Mouse (Mus musculus) heart, adult 2 months (tissue): ENCODE measurements at regions not wholly inside any gene's neighbourhood (a gene's known extent, or its start where the extent isn't known, plus 50 kb on each side); places are given as distances from the start of the nearest gene placed in this dataset.

Source experiments
- CTCF ChIP-seq: fragments of 200-600 bp; IDR thresholded peaks from 2 replicates; pipeline ENCODE4 v1.8.1; 2022; ENCODE audit warnings: antibody characterized with exemption, mild to moderate bottlenecking, moderate library complexity
- POLR2A ChIP-seq: fragments of 200-500 bp; IDR thresholded peaks from 2 replicates; pipeline ENCODE4 v1.6.1; 2011; ENCODE audit warnings: mild to moderate bottlenecking, low read depth, low read length, control low read depth; ENCODE audit not compliant: insufficient read depth

GRCm38 (mm10) chr4:54610101-54610500, 334.7 kb upstream of the Zfp462 start:
- TF ChIP-seq CTCF (no peak), POLR2A (no peak)
